Mouse (Mus musculus) c-Kit-positive CD71-positive TER-119-negative erythroid progenitor cells, embryonic 14.5 days (primary cell): Measurements from ENCODE around the gene Pole.
A peak's percentile ranks its signal among the peaks of the same experiment; 100 is the strongest.

Experiments used
- DNase-seq: peaks from one replicate; pipeline ENCODE4 v3.0.0-alpha.2; 2013; ENCODE audit warnings: low read depth

Pole gene

GRCm38 (mm10) chr5:110344524-110344923 is 58.4 kb downstream of the Pole start, which contains the start of gene Lrcol1:
Lrcol1 (plus strand) TSS chr5:110344730.
- no peak for DNase-seq

- no peak for DNase-seq
Measured at GRCm38 (mm10) chr5:110345553-110345952, 59.4 kb downstream of the Pole start.

GRCm38 (mm10) chr5:110347006-110347405 is 60.9 kb downstream of the Pole start:
- DNase-seq: no peak

- DNase-seq: peak; percentile 21
Measured at GRCm38 (mm10) chr5:110354716-110355115, 68.6 kb downstream of the Pole start.

- DNase-seq: peak; percentile 78
Measured at GRCm38 (mm10) chr5:110357531-110358179, 71.5 kb downstream of the Pole start.

- no peak for DNase-seq
Measured at GRCm38 (mm10) chr5:110361465-110361864, 75.4 kb downstream of the Pole start.

- DNase-seq: no peak
Measured at GRCm38 (mm10) chr5:110362813-110363178, 76.7 kb downstream of the Pole start.

GRCm38 (mm10) chr5:110363179-110363821 is 77.2 kb downstream of the Pole start:
- peak; percentile 47 for DNase-seq

- DNase-seq: no peak
Measured at GRCm38 (mm10) chr5:110363822-110364545, 77.9 kb downstream of the Pole start.

- DNase-seq: peak; percentile 42
Measured at GRCm38 (mm10) chr5:110376802-110377433, 90.8 kb downstream of the Pole start.

- DNase-seq: no peak
Measured at GRCm38 (mm10) chr5:110378181-110378583, 92.1 kb downstream of the Pole start.

- DNase-seq: no peak
Measured at GRCm38 (mm10) chr5:110379086-110379485, 93.0 kb downstream of the Pole start.

- no peak for DNase-seq
Measured at GRCm38 (mm10) chr5:110379823-110380222, 93.7 kb downstream of the Pole start.

GRCm38 (mm10) chr5:110384491-110384890 is 98.4 kb downstream of the Pole start:
- no peak for DNase-seq

- DNase-seq: no peak
Measured at GRCm38 (mm10) chr5:110385263-110385662, 99.2 kb downstream of the Pole start.

- DNase-seq: peak; percentile 24
Measured at GRCm38 (mm10) chr5:110386371-110387330, 100.5 kb downstream of the Pole start.
